Mouse (Mus musculus) stomach, postnatal 0 days (tissue): ENCODE results near the gene Qtrt2.

Source experiments
- CTCF ChIP-seq: IDR thresholded peaks from 2 replicates; pipeline ENCODE4 v1.5.1; 2016; ENCODE audit warnings: antibody characterized with exemption, low read depth, mild to moderate bottlenecking, moderate library complexity
- EP300 ChIP-seq: optimal IDR thresholded peaks from 2 replicates; pipeline ENCODE3; 2016; ENCODE audit warnings: antibody characterized with exemption

- TF ChIP-seq CTCF (no peak), EP300 (no peak)
Measured at GRCm38 (mm10) chr16:43889208-43890004, 37.2 kb downstream of the Qtrt2 start, which contains the start of gene Ccdc191.
